Mouse (Mus musculus) heart, postnatal 0 days (tissue): ENCODE measurements around the gene Serac1.

ENCODE experiments used
- CTCF ChIP-seq: IDR thresholded peaks from 2 replicates; pipeline ENCODE4 v1.5.1; 2016; ENCODE audit warnings: antibody characterized with exemption, control low read depth, low read depth
- EP300 ChIP-seq: IDR thresholded peaks from 2 replicates; pipeline ENCODE4 v1.6.1; 2016; ENCODE audit warnings: antibody characterized with exemption, low read depth

DNA sequence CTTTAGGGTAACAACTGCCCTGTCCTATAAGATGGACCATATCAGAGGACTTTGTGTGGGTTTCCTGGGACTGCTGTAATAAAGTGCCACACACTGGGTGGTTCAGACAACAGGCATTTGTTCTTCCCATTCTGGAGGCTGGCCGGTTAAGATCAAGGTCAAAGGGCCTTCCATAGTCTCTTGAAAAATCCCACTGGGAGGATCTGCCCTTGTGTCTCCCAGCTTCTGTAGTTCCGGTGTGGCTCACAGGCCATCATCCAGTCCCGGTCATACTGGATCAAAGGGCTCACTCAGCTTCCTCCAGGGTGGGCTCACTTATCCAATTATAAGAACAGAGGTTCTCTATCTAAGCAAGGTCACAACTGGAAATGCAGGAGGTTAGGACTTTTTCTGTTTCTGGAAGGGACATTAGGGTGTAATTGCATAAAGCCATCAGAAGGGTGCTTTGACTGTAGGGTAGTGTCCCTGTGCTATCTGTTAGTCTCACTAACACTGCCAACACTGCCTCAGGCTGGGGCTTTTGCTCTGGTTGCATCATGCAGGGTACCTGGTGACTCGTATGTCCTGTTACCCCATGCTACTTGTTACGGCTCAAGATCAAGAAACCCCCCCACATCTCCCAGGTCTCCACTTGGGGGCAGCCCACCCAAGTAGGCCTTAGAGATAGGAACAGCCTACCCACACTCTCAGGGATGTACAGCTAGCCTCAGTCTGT lies 86.5 kb downstream of the Serac1 start:
- TF ChIP-seq CTCF (no peak), EP300 (no peak)
